Mouse (Mus musculus): ENCODE measurements around the gene Zfp791. TPM values are rescaled to one million over a fixed set of nuclear protein-coding genes. Genes with fewer than 3 reads are reported as not detected.

The Zfp791 gene
- polyA plus RNA-seq, 1 experiment: 0.96 TPM

GRCm38 (mm10) chr8:85095566-85095965 lies 27.3 kb downstream of the Zfp791 start:
- Histone ChIP-seq H3K27me3 (ENCODE audit: control insufficient read depth, insufficient read depth, low read length) (no peaks in the 10 kb centered on the region), H3K27ac (ENCODE audit: insufficient read depth, low read depth, low read length) (no peak overlapping the region), H3K4me1 (ENCODE audit: control insufficient read depth, insufficient read depth, insufficient read length, low read length) (no peaks in the 10 kb centered on the region), H3K4me3 (ENCODE audit: low read depth, low read length) (no peak overlapping the region), H3K36me3 (ENCODE audit: control insufficient read depth, insufficient read depth, low read length) (peaks cover 55% of the 10 kb centered on the region)
- WGBS: 95% methylated on average over 7 of the region's 7 CpGs
- TF ChIP-seq CTCF (IDR thresholded peaks at IDR 0.05; ENCODE audit: extremely low read depth, insufficient read length, insufficient replicate concordance, low read depth, low read length) (no peak), POLR2A (IDR thresholded peaks at IDR 0.05; ENCODE audit: low read depth, low read length) (no peak)

- 92% methylated on average over 13 of the region's 13 CpGs for WGBS
- Histone ChIP-seq H3K27ac (ENCODE audit: insufficient read depth, low read depth, low read length) (no peak overlapping the region), H3K4me3 (ENCODE audit: low read depth, low read length) (no peak overlapping the region), H3K36me3 (ENCODE audit: control insufficient read depth, insufficient read depth, low read length) (peaks cover 55% of the 10 kb centered on the region), H3K27me3 (ENCODE audit: control insufficient read depth, insufficient read depth, low read length) (no peaks in the 10 kb centered on the region), H3K4me1 (ENCODE audit: control insufficient read depth, insufficient read depth, insufficient read length, low read length) (no peaks in the 10 kb centered on the region)
- TF ChIP-seq POLR2A (IDR thresholded peaks at IDR 0.05; ENCODE audit: low read depth, low read length): no peak
- TF ChIP-seq CTCF (IDR thresholded peaks at IDR 0.05; ENCODE audit: extremely low read depth, insufficient read length, insufficient replicate concordance, low read depth, low read length): no peak
Measured at GRCm38 (mm10) chr8:85095051-85095450, 27.8 kb downstream of the Zfp791 start.

- Histone ChIP-seq H3K27ac (ENCODE audit: insufficient read depth, low read depth, low read length) (no peak overlapping the region), H3K4me1 (ENCODE audit: control insufficient read depth, insufficient read depth, insufficient read length, low read length) (no peaks in the 10 kb centered on the region), H3K36me3 (ENCODE audit: control insufficient read depth, insufficient read depth, low read length) (peaks cover 64% of the 10 kb centered on the region), H3K27me3 (ENCODE audit: control insufficient read depth, insufficient read depth, low read length) (no peaks in the 10 kb centered on the region), H3K4me3 (ENCODE audit: low read depth, low read length) (no peak overlapping the region)
- TF ChIP-seq CTCF (IDR thresholded peaks at IDR 0.05; ENCODE audit: extremely low read depth, insufficient read length, insufficient replicate concordance, low read depth, low read length) (no peak), POLR2A (IDR thresholded peaks at IDR 0.05; ENCODE audit: low read depth, low read length) (no peak)
- 77% methylated on average over 21 of the region's 21 CpGs for WGBS
Measured at GRCm38 (mm10) chr8:85091526-85092090, 31.3 kb downstream of the Zfp791 start.

GRCm38 (mm10) chr8:85090856-85091255 lies 32.0 kb downstream of the Zfp791 start:
- Histone ChIP-seq H3K27me3 (ENCODE audit: control insufficient read depth, insufficient read depth, low read length) (no peaks in the 10 kb centered on the region), H3K36me3 (ENCODE audit: control insufficient read depth, insufficient read depth, low read length) (peaks cover 57% of the 10 kb centered on the region), H3K27ac (ENCODE audit: insufficient read depth, low read depth, low read length) (no peak overlapping the region), H3K4me1 (ENCODE audit: control insufficient read depth, insufficient read depth, insufficient read length, low read length) (no peaks in the 10 kb centered on the region), H3K4me3 (ENCODE audit: low read depth, low read length) (no peak overlapping the region)
- TF ChIP-seq CTCF (IDR thresholded peaks at IDR 0.05; ENCODE audit: extremely low read depth, insufficient read length, insufficient replicate concordance, low read depth, low read length): no peak
- TF ChIP-seq POLR2A (IDR thresholded peaks at IDR 0.05; ENCODE audit: low read depth, low read length): no peak
- 82% methylated on average over 11 of the region's 11 CpGs for WGBS

- Histone ChIP-seq H3K4me3 (ENCODE audit: low read depth, low read length) (no peak overlapping the region), H3K36me3 (ENCODE audit: control insufficient read depth, insufficient read depth, low read length) (peaks cover 48% of the 10 kb centered on the region), H3K27ac (ENCODE audit: insufficient read depth, low read depth, low read length) (no peak overlapping the region), H3K4me1 (ENCODE audit: control insufficient read depth, insufficient read depth, insufficient read length, low read length) (peaks cover 3% of the 10 kb centered on the region; the same call in 1 of the 2 replicates), H3K27me3 (ENCODE audit: control insufficient read depth, insufficient read depth, low read length) (no peaks in the 10 kb centered on the region)
- no peak for TF ChIP-seq CTCF (IDR thresholded peaks at IDR 0.05; ENCODE audit: extremely low read depth, insufficient read length, insufficient replicate concordance, low read depth, low read length)
- no peak for TF ChIP-seq POLR2A (IDR thresholded peaks at IDR 0.05; ENCODE audit: low read depth, low read length)
- 78% methylated on average over 2 of the region's 2 CpGs for WGBS
Measured at GRCm38 (mm10) chr8:85088771-85089170, 34.1 kb downstream of the Zfp791 start.

- TF ChIP-seq CTCF (IDR thresholded peaks at IDR 0.05; ENCODE audit: extremely low read depth, insufficient read length, insufficient replicate concordance, low read depth, low read length): no peak
- TF ChIP-seq POLR2A (IDR thresholded peaks at IDR 0.05; ENCODE audit: low read depth, low read length): no peak
Measured at GRCm38 (mm10) chr8:85086238-85086637, 36.7 kb downstream of the Zfp791 start.

GRCm38 (mm10) chr8:85084633-85085032 lies 38.3 kb downstream of the Zfp791 start:
- Histone ChIP-seq H3K27me3 (ENCODE audit: control insufficient read depth, insufficient read depth, low read length) (no peaks in the 10 kb centered on the region), H3K27ac (ENCODE audit: insufficient read depth, low read depth, low read length) (0 out of 2 replicates have a peak overlapping the region, but pooled peaks have one; percentile 3), H3K36me3 (ENCODE audit: control insufficient read depth, insufficient read depth, low read length) (peaks cover 28% of the 10 kb centered on the region), H3K4me3 (ENCODE audit: low read depth, low read length) (no peak overlapping the region), H3K4me1 (ENCODE audit: control insufficient read depth, insufficient read depth, insufficient read length, low read length) (peaks cover 12% of the 10 kb centered on the region)
- 71% methylated on average over 8 of the region's 8 CpGs for WGBS
- no peak for TF ChIP-seq CTCF (IDR thresholded peaks at IDR 0.05; ENCODE audit: extremely low read depth, insufficient read length, insufficient replicate concordance, low read depth, low read length)
- TF ChIP-seq POLR2A (IDR thresholded peaks at IDR 0.05; ENCODE audit: low read depth, low read length): no peak

More at GRCm38 (mm10) chr8:85086238-85086637, 36.7 kb downstream of the Zfp791 start:
- no peak overlapping the region for H3K4me3 ChIP-seq (ENCODE audit: low read depth, low read length)
- H3K27me3 ChIP-seq (ENCODE audit: control insufficient read depth, insufficient read depth, low read length): no peaks in the 10 kb centered on the region
- peaks cover 33% of the 10 kb centered on the region for H3K36me3 ChIP-seq (ENCODE audit: control insufficient read depth, insufficient read depth, low read length)
- WGBS: 86% methylated on average over 3 of the region's 3 CpGs
- peaks cover 11% of the 10 kb centered on the region for H3K4me1 ChIP-seq (ENCODE audit: control insufficient read depth, insufficient read depth, insufficient read length, low read length)
- H3K27ac ChIP-seq (ENCODE audit: insufficient read depth, low read depth, low read length): no peak overlapping the region

Measured in small intestine, adult 2 months (tissue).